Mouse (Mus musculus): ENCODE results near the gene Ache.

GRCm38 (mm10) chr5:137314193-137315083, 27.1 kb downstream of the Ache start, which contains the start of gene Trip6:
- TF ChIP-seq CTCF (IDR thresholded peaks at IDR 0.05; ENCODE audit: low read depth, low read length) (no peak), POLR2A (IDR thresholded peaks at IDR 0.05; ENCODE audit: extremely low read depth, insufficient read depth, low read length) (no peak)

All from liver, adult 2 months (tissue).